Mouse (Mus musculus) G1E-ER4 (cell line): ENCODE data around the gene Ap2b1. TPM values are rescaled to one million over a fixed set of nuclear protein-coding genes. Genes with fewer than 3 reads are reported as not detected.

Experiments used
- GATA1 ChIP-seq: IDR thresholded peaks from one replicate; pipeline ENCODE4 v1.8.0; 2012; ENCODE audit warnings: low read length, inconsistent platforms
- polyA plus RNA-seq: library from polyadenylated mRNA; stranded (reverse); fragments of >175 nt; gene quantifications from 2 replicates; pipeline ENCODE4 v1.2.3, GENCODE M21; 2012

Gene Ap2b1
- polyA plus RNA-seq, 1 experiment: 19.2 TPM

- TF ChIP-seq GATA1: no peak
Observed at GRCm38 (mm10) chr11:83291375-83292250, 7.2 kb upstream of the Ap2b1 start.

GRCm38 (mm10) chr11:83292251-83292587, 6.6 kb upstream of the Ap2b1 start:
- no peak for TF ChIP-seq GATA1

GRCm38 (mm10) chr11:83293182-83293581, 5.6 kb upstream of the Ap2b1 start:
- no peak for TF ChIP-seq GATA1

GRCm38 (mm10) chr11:83294133-83294532, 4.7 kb upstream of the Ap2b1 start:
- TF ChIP-seq GATA1: no peak

GRCm38 (mm10) chr11:83297816-83298215, 1.0 kb upstream of the Ap2b1 start:
- no peak for TF ChIP-seq GATA1

GRCm38 (mm10) chr11:83299724-83300123, 900 bp downstream of the Ap2b1 start:
- no peak for TF ChIP-seq GATA1

- TF ChIP-seq GATA1: no peak
Observed at GRCm38 (mm10) chr11:83301431-83301831, 2.6 kb downstream of the Ap2b1 start.

GRCm38 (mm10) chr11:83302124-83302523, 3.3 kb downstream of the Ap2b1 start:
- no peak for TF ChIP-seq GATA1

GRCm38 (mm10) chr11:83302526-83303251, 3.9 kb downstream of the Ap2b1 start, which contains the start of gene Pex12:
Pex12 (minus strand) TSS chr11:83302586.
- no peak for TF ChIP-seq GATA1

- no peak for TF ChIP-seq GATA1
Observed at GRCm38 (mm10) chr11:83303751-83304150, 4.9 kb downstream of the Ap2b1 start.

- no peak for TF ChIP-seq GATA1
Observed at GRCm38 (mm10) chr11:83304485-83304884, 5.7 kb downstream of the Ap2b1 start.

GRCm38 (mm10) chr11:83306700-83307253, 8.0 kb downstream of the Ap2b1 start:
- TF ChIP-seq GATA1: no peak

- TF ChIP-seq GATA1: no peak
Observed at GRCm38 (mm10) chr11:83312471-83312870, 13.6 kb downstream of the Ap2b1 start.

GRCm38 (mm10) chr11:83319048-83319447, 20.2 kb downstream of the Ap2b1 start:
- TF ChIP-seq GATA1: no peak

- no peak for TF ChIP-seq GATA1
Observed at GRCm38 (mm10) chr11:83327427-83327826, 28.6 kb downstream of the Ap2b1 start.

- TF ChIP-seq GATA1: no peak
Observed at GRCm38 (mm10) chr11:83335826-83336225, 37.0 kb downstream of the Ap2b1 start.
